Mouse (Mus musculus): Measurements from ENCODE around the gene Galnt2. TPM values are rescaled to one million over a fixed set of nuclear protein-coding genes. Genes with fewer than 3 reads are reported as not detected.

Gene Galnt2
- polyA plus RNA-seq, 1 experiment, result 43.9 TPM

DNA sequence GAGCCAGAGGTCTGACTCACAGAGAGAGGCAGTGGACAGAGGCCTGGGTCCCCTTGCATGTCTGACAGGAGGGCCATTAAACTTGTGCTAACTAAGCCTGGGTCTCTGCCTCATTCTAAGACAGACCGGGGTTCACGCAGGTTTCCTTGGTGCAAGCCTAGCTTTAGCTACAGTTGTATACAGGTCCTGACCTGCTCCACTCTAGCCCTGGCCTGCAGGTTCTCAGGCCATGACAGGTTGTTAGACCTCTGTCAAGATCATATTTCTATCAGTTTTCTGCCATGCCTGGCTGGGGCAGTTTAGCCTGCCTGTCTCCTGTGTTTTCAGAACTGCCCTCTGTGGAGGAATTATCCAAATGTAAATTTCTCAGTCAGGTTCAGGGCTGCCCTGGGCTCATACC, 33.9 kb downstream of the Galnt2 start:
- Histone ChIP-seq H3K4me1 (ENCODE audit: control insufficient read depth, insufficient read depth, low read length) (peaks cover 5% of the 10 kb centered on the region), H3K27ac (ENCODE audit: insufficient read depth, low read depth, low read length) (no peak overlapping the region), H3K4me3 (ENCODE audit: insufficient read depth, low read length) (no peak overlapping the region)
- no peak for TF ChIP-seq CTCF (IDR thresholded peaks at IDR 0.05; ENCODE audit: low read depth, low read length)
- TF ChIP-seq POLR2A (IDR thresholded peaks at IDR 0.05; ENCODE audit: borderline replicate concordance, low read depth, low read length), result no peak

DNA sequence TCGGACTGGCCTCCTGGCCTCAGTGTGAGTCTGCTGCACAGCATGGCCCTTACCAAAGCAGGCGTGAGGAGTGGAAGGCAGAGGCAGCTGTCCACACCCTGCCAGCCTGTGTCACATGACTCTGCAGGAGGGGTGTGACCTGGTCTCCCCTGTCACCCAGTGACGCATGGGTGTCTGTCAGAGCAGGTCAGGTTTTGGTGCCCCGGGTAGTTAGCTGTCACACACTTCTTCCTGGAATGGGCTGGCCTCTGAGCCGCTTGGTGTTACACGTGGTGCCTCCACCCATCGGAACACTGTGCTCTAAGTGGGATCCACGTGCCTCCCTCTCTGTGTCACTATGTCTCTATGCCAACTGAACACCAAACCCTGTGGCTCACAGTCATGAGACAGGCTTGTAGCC, 34.6 kb downstream of the Galnt2 start:
- Histone ChIP-seq H3K4me1 (ENCODE audit: control insufficient read depth, insufficient read depth, low read length) (peaks cover 3% of the 10 kb centered on the region; the same call in 1 of the 2 replicates), H3K27ac (ENCODE audit: insufficient read depth, low read depth, low read length) (no peak overlapping the region), H3K4me3 (ENCODE audit: insufficient read depth, low read length) (no peak overlapping the region)
- TF ChIP-seq POLR2A (IDR thresholded peaks at IDR 0.05; ENCODE audit: borderline replicate concordance, low read depth, low read length), result no peak
- no peak for TF ChIP-seq CTCF (IDR thresholded peaks at IDR 0.05; ENCODE audit: low read depth, low read length)

DNA sequence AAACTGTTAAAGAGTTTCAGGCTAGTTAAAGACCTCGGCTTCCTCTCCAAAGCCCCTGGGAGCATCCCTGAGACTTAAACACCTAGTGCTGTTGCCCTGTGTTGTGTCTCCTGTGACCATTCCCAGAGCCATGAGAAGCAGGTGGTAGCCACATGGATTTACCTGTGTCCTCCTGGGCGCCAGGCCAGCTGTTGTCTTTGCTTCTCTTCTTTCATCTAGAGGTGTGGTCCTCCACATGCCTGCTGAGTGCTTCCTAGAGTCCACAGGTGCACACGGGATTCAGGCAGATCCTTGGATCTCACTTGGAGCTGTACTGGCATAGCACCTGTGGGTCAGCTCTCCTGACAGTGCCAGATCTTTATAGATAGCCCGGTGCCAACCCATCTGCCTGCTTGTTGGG, 36.0 kb downstream of the Galnt2 start:
- TF ChIP-seq POLR2A (IDR thresholded peaks at IDR 0.05; ENCODE audit: borderline replicate concordance, low read depth, low read length), result no peak
- TF ChIP-seq CTCF (IDR thresholded peaks at IDR 0.05; ENCODE audit: low read depth, low read length), result no peak
- H3K27ac ChIP-seq (ENCODE audit: insufficient read depth, low read depth, low read length), result no peak overlapping the region
- H3K4me3 ChIP-seq (ENCODE audit: insufficient read depth, low read length), result no peak overlapping the region
- no peaks in the 10 kb centered on the region; the same call in 1 of the 2 replicates for H3K4me1 ChIP-seq (ENCODE audit: control insufficient read depth, insufficient read depth, low read length)

DNA sequence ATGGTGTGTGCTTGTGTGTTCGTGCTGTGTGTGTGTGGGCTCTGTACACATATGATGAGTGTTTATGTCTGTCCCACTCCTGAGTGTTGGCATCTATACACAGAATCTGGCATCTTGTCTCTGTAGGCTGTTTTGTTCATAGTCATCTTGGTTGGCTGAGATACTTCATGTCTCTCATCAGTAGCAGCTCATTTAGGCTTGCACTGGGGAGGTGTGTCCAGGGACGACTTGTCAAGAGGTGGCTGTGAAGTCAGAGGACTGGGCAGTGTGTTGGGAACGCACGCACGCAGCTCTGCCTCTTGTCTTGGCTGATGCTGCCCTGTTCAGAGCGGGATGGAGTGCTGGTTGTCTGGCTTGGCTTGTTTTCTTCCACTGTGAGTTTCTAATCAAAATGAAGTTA, 39.3 kb downstream of the Galnt2 start:
- H3K27ac ChIP-seq (ENCODE audit: insufficient read depth, low read depth, low read length), result no peak overlapping the region
- H3K4me1 ChIP-seq (ENCODE audit: control insufficient read depth, insufficient read depth, low read length), result peaks cover 10% of the 10 kb centered on the region
- TF ChIP-seq POLR2A (IDR thresholded peaks at IDR 0.05; ENCODE audit: borderline replicate concordance, low read depth, low read length), result no peak
- TF ChIP-seq CTCF (IDR thresholded peaks at IDR 0.05; ENCODE audit: low read depth, low read length), result no peak
- H3K4me3 ChIP-seq (ENCODE audit: insufficient read depth, low read length), result no peak overlapping the region

DNA sequence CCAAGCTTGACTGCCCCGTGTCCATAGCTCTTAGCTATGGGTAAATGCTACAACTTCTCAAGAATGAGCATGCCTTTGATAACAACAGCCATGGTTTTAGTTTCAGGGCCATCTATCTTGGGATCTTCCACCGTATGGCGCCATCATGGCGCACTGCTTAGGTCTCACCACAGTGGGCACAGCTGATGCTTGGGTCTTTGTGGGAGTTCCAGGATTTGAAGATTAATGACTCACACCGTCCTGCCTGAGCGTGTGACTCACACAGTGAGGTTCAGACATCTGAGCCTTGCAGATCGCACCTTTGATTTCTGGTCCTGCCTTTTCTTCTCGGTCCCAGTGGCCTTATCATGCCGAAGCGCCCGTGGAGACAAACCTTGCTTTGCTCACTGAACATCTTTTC, 39.7 kb downstream of the Galnt2 start:
- Histone ChIP-seq H3K4me1 (ENCODE audit: control insufficient read depth, insufficient read depth, low read length) (peaks cover 10% of the 10 kb centered on the region), H3K4me3 (ENCODE audit: insufficient read depth, low read length) (no peak overlapping the region), H3K27ac (ENCODE audit: insufficient read depth, low read depth, low read length) (no peak overlapping the region)
- no peak for TF ChIP-seq CTCF (IDR thresholded peaks at IDR 0.05; ENCODE audit: low read depth, low read length)
- no peak for TF ChIP-seq POLR2A (IDR thresholded peaks at IDR 0.05; ENCODE audit: borderline replicate concordance, low read depth, low read length)

DNA sequence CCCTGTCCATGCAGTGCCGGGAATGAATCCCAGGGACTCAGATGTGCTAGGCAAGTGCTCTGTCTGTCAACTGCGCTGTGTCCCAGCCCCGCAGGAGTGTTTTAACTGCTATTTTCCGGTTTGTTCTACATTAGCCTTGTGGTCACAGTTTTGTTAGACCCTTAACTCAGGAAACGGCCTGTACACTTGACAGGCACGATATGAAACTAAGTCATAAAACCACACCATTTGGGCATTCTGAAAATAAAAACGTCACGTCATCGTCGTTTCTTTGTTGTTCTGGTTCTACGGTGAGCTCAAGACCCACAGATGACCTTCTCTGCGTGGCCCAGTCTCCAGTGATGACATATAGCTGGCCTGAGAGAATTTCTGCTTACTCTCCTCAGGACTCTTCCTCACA, 40.3 kb downstream of the Galnt2 start:
- no peak overlapping the region for H3K4me3 ChIP-seq (ENCODE audit: insufficient read depth, low read length)
- TF ChIP-seq CTCF (IDR thresholded peaks at IDR 0.05; ENCODE audit: low read depth, low read length), result no peak
- TF ChIP-seq POLR2A (IDR thresholded peaks at IDR 0.05; ENCODE audit: borderline replicate concordance, low read depth, low read length), result no peak
- H3K27ac ChIP-seq (ENCODE audit: insufficient read depth, low read depth, low read length), result no peak overlapping the region
- peaks cover 10% of the 10 kb centered on the region for H3K4me1 ChIP-seq (ENCODE audit: control insufficient read depth, insufficient read depth, low read length)

DNA sequence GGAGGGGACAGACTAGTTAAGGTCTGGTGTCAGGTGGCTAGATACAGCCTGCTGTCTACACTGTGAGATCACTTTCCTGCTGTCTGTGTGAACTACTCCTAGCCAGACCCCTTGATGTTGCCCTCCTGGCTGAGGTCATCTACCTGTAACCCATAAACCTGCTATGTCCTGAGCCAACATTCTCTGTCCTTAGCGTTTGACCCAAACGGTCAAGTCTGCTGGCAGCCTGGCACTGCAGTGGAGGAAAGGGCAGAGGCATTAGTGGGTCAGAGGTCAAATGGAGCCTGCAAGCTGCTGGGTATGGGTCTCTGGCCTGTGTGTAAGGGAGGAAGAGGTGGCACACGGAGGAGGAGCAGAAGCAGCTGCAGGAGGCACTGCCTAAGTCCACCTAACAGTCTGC, 41.6 kb downstream of the Galnt2 start:
- Histone ChIP-seq H3K4me3 (ENCODE audit: insufficient read depth, low read length) (no peak overlapping the region), H3K4me1 (ENCODE audit: control insufficient read depth, insufficient read depth, low read length) (peaks cover 10% of the 10 kb centered on the region), H3K27ac (ENCODE audit: insufficient read depth, low read depth, low read length) (no peak overlapping the region)
- TF ChIP-seq CTCF (IDR thresholded peaks at IDR 0.05; ENCODE audit: low read depth, low read length) (no peak), POLR2A (IDR thresholded peaks at IDR 0.05; ENCODE audit: borderline replicate concordance, low read depth, low read length) (no peak)

DNA sequence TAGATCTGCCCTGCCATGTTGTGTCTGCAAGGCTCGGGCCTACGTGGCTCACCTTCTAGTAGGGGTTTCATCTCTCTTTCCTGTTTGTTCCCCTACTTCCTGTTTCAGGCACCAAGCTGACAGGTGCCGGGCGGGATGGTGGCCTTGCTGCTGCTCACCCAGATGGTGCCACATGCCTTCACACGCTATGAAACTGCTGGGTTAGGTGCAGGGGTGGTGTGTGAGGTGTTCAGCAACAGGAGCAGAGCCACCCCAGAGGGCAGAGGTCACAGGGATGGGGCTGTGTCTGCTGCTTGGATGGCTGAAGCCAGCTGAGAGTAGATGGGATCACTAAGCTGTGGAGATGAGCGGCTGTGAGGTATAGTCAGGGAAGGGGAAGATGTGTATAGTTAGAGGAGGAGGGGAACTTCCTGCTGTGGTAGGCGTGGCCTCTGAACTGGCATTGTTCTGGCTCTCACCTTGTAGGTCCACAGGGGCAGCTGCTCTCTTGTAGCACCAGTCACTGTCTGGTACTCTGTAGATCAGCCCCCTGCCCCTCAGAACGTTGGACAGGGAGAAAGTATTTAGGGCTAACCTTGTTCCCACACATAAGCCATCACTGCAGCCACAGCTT, 42.5 kb downstream of the Galnt2 start:
- TF ChIP-seq POLR2A (IDR thresholded peaks at IDR 0.05; ENCODE audit: borderline replicate concordance, low read depth, low read length), result no peak
- TF ChIP-seq CTCF (IDR thresholded peaks at IDR 0.05; ENCODE audit: low read depth, low read length), result no peak
- Histone ChIP-seq H3K4me3 (ENCODE audit: insufficient read depth, low read length) (no peak overlapping the region), H3K27ac (ENCODE audit: insufficient read depth, low read depth, low read length) (no peak overlapping the region), H3K4me1 (ENCODE audit: control insufficient read depth, insufficient read depth, low read length) (peaks cover 17% of the 10 kb centered on the region)

DNA sequence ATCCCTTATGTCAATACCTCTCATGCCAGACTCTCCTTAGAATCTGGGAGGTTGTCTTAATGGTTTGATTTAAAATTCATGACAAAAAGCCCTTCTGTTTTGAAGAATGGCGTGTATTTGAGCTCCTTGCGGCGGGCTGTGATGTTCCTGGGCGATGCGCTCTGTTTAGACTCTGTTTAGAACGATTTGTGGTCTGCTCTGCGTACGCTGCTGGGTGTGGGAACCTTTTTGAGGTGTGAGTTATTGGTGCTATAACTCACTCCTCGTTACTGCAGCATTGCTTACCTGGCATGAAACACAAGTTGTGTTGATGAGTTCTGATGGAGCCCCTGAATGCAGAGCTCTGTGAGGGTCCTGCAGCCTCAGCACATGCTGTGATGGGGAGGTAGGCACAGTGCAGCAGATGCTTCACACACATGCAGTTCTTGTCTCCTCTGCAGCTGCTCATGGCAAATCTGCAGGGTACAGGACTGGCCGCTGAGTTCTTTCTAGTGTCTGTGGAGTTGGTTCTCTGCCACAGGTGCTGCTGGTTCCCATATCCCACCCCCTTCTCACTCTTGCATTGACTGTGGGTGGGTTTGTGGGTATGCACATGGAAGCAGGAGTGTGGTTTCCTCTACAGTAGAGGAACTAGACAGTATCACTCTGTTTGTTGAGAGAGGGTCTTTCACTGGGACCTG, 43.4 kb downstream of the Galnt2 start:
- Histone ChIP-seq H3K4me3 (ENCODE audit: insufficient read depth, low read length) (no peak overlapping the region), H3K27ac (ENCODE audit: insufficient read depth, low read depth, low read length) (no peak overlapping the region), H3K4me1 (ENCODE audit: control insufficient read depth, insufficient read depth, low read length) (peaks cover 24% of the 10 kb centered on the region)
- TF ChIP-seq CTCF (IDR thresholded peaks at IDR 0.05; ENCODE audit: low read depth, low read length) (no peak), POLR2A (IDR thresholded peaks at IDR 0.05; ENCODE audit: borderline replicate concordance, low read depth, low read length) (no peak)

DNA sequence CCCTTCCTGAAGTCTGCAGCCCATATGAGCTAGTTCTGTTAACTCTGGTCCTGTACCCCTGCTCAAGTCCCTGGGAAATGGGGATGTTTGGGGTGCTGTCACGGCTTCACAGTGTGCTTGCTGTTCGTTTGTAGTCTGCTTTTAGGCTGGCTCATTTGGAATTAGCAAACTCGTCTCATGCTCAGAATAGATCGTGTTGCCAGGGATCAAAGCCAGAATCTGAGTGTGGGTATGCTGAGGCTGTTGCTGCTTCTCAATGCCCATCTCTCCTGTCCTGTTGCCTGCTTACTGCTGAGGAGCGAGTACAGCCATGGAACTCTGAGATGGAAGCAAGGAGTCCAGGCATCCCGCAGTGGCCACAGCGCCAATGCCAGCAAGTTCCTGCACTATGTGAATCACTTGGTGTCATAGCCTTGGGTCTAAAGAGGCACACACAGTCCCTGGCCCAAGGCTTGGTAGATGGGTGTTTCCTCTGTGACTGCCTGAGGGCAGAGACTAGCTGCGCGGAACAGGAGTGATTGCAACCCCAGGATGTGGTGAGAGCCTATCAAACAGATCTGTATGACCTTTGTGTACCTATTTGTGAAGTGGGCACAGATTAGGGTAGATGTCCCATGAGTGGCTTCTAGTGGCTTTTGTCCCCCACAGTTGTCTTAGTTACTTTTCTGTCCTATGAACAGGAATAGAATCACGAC, 44.3 kb downstream of the Galnt2 start:
- TF ChIP-seq POLR2A (IDR thresholded peaks at IDR 0.05; ENCODE audit: borderline replicate concordance, low read depth, low read length), result no peak
- no peak for TF ChIP-seq CTCF (IDR thresholded peaks at IDR 0.05; ENCODE audit: low read depth, low read length)
- Histone ChIP-seq H3K27ac (ENCODE audit: insufficient read depth, low read depth, low read length) (no peak overlapping the region), H3K4me3 (ENCODE audit: insufficient read depth, low read length) (no peak overlapping the region), H3K4me1 (ENCODE audit: control insufficient read depth, insufficient read depth, low read length) (peaks cover 24% of the 10 kb centered on the region)

Data from bone marrow macrophage, adult 2 months (primary cell).